Mouse (Mus musculus): ENCODE measurements at regions not wholly inside any gene's neighbourhood (a gene's known extent, or its start where the extent isn't known, plus 50 kb on each side); places are given as distances from the start of the nearest gene placed in this dataset.
"Not testable (repeated sequence)": the region's sequence is repeated elsewhere in the genome, so short reads cannot be mapped to it uniquely, and the experiment has no call there.

DNA sequence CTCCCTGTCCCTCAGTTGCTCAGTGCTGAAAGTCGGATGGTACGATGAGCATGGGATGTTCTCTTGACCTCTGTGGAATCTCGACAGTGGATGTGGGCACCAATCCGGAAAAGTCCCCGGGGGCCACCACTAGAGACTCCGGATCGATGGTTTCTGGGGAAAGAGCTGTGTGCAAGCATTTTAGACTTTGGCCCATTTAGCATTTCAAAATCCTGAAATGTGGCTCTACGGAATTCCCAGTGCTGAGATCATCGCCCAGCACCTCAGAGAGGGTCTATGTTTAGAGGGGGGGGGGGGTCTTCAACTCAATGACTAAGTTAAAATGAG, 68.6 kb downstream of the Tomm20 start:
- no peak for DNase-seq (ENCODE audit: low read depth, low spot score)

DNA sequence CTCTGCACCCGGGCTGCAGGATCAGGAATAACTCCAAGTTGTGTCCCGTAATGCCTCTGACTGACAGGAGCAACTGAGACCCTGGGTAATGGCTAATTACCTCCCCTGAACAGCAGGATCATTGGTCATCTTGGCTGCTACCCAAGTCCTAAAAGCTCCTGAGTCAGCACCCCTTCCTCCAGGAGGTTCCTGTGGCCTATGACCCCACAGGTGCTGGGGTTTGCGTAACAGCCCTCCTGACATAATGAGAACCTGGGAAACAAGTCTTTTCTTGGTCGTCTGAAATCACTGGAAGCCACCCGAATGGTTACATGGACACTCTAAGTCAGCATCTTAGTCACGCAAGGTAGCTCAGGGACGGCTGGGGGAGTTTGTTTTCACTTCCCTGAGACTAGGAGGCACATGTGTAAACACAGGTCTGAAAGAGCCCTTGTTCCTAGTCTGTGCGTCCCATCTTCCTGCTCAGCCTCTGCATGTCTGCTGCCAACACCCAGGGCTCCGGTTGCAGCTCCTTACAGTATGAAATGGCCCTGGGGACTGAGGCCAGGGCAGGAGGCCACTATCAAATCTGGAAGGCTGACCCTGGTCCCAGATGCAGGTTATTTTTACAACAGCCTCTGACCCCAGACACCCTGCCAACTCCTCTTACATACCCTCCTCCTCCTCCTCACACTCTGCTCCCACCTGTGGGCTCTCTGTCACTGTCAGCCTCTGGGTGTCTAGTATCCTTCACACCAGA, 69.2 kb downstream of the Tomm20 start:
- DNase-seq (ENCODE audit: low read depth, low spot score) = peak; percentile 82

DNA sequence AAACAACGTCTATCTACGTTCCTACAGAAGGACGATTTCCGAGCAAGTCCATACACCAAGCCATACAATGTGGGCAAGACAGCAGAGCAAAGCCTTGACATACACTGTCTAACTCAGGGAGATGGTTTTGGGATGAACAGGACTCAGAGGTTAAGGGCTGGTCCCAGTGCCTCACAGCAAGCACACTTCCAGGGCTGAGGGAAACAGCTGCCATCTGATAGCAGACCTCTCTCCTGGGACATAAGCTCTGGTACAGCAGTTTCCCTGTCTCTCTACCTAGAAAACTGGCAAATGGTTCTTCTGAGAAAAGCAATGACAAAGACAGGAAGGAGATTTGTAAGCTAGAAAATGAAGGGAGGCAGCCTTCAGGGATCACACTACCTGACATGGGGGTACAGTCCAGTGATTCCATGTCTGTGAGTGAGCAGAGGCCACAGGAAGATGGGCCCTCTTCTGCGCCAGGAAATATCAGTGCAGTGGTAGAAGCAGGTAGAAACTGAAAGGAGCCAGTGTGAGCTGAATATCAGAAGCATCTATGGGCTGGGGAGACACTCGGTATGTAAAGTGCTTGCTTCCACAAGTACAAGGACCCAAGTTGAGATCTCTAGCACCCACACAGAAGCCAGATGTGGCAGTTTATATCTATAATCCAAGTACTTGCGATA, 70.0 kb downstream of the Tomm20 start:
- peak; percentile 66 for DNase-seq (ENCODE audit: low read depth, low spot score)

DNA sequence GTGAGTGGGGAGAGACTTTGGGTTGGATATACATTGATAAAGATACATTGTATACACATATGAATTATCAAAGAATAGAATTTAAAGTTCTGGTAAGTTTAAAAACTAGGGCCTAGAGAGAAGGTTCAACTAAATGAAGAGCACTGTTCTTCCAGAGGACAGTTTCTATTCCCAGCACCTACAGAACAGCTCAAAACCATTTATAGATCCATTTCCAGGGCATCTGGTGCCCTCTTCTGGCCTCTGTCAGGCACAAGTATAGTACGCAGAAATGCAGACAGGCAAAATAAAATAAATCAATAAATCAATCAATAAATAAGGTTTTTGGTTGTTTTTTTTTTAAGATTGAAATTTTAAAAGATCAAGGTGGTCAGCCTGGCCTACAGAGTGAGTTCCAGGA, 70.8 kb downstream of the Tomm20 start:
- peak; percentile 62 for DNase-seq (ENCODE audit: low read depth, low spot score)

DNA sequence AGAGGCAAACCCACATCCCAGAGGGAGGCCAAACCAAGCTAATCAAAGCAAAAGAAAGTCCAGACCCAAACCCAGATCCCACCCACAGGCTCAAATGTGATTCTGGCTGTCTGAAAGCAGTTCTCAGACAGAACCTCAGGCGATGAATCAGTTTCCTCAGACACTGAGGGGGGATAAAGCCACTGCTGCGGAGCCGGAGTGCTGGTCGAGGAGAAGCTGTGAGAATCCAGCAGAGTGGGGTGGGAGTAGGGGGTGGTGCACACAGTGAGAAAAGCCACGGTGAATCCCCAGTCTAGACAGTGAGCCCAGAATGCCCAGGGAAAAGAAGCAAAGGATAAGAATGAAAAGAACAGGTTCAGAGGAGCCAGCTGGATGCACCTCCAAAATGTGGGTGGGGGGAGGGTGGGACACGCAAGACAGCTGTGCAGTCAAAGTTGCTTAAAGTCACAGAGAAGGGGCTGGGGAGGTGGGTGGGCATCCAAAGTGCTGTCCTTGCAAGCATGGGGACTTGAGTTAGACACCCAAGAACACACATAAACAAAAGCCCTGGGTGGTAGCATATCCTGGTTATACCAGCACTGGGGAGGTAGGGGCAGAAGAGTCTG, 71.4 kb downstream of the Tomm20 start:
- no peak for DNase-seq (ENCODE audit: low read depth, low spot score)

DNA sequence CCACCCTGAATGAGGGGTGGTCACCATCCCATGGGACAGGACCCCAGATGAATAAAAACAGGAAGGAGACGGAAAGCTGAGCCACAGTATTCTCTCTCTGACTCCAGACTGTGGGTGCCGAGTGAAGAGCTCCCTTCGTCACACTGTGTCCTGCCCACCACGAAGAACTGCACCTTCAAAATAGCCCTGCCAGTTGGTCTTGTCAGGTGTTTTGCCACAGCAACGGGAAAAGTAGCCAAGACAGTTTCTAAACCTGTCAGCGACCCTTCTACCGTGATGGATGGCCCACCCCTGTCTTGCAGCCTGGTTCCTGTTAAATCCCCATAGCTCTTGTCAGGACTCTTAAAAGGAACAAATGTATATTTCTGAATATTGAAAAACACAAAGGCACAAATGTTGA, 72.3 kb downstream of the Tomm20 start:
- DNase-seq (ENCODE audit: low read depth, low spot score) = no peak

DNA sequence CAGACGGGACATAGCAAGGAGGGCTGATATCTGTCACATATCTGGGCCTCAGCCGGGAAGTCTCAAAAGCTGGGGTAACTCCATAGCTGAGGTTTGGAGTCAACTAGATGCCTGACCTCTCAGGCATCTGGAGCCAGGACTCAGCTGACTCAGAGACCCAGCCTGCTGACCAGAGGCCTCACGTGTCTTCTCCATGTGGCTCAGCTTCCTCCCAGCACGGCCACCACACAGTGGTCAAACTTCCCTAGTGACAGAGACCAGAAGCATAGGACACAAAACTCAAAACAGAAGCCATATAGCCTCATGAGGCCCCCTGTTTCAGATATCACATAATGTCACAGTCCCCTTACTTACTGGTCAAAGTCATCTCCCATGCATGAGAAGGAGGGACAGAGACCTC, 73.1 kb downstream of the Tomm20 start:
- no peak for DNase-seq (ENCODE audit: low read depth, low spot score)

DNA sequence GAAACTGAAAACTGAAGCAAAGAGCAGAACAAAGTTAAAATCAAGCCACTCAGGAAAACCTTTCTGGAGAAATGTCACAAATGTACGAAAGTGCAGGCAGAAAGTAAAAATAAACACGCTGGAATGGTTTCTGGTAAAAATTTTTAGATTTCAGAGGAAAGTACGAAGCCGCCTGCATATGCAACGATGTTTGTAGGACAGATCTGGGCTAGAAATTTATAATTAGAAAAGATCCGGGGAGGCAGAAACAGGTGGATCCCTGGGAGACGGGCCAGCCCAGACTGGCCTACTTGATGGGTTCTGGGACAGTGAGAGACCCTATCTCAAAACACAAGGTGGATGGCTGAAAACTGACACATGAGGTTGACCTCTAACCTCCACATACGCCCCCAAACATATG, 73.5 kb downstream of the Tomm20 start:
- no peak for DNase-seq (ENCODE audit: low read depth, low spot score)

DNA sequence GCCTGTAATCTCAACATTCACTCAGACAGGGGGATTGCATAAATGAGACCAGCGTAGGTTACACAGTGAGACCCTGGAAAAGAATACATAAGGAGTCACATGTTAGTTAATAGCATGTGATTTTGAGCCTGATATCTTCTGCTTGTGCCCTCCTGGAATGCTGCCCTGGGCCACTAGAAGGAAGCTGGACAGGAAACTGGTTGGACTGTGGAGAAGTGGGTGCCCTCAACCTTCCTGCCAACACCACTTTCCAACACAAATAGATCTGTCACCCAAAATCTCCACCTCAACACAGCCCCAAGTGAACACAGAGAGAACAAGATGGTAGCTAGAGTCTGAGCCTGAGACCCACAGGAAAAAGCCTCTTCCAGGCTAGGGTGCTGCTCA, 76.2 kb downstream of the Tomm20 start:
- no peak for DNase-seq (ENCODE audit: low read depth, low spot score)

DNA sequence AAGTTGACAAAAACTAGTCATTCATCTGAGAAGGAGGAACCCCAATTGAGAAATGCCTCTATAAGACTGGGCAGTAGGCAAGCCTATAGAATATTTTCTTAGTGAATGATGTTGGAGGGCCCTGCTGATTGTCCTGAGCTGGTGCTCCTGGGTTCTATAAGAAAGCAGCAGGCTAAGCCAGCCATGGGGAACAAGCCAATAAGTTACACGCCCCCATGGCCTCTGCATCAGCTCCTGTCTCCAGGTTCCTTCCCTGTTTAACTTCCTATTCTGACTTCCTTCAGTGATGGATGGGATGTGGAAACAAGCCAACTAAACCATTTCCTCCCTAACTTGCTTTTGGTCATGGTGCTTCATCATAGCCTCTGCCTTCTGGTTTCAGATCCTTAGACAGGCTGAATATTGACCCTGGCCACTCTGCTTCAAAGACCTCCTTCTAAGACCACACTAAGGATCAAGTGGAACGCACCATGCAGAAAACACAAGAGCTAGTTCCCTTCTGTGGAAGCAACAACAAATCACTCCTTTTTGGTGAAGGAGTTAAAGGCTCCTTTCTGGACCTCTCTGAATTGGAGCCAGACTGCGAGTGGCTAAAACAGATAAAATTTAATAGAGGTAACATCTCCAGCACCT, 76.7 kb downstream of the Tomm20 start:
- DNase-seq (ENCODE audit: low read depth, low spot score) = no peak

DNA sequence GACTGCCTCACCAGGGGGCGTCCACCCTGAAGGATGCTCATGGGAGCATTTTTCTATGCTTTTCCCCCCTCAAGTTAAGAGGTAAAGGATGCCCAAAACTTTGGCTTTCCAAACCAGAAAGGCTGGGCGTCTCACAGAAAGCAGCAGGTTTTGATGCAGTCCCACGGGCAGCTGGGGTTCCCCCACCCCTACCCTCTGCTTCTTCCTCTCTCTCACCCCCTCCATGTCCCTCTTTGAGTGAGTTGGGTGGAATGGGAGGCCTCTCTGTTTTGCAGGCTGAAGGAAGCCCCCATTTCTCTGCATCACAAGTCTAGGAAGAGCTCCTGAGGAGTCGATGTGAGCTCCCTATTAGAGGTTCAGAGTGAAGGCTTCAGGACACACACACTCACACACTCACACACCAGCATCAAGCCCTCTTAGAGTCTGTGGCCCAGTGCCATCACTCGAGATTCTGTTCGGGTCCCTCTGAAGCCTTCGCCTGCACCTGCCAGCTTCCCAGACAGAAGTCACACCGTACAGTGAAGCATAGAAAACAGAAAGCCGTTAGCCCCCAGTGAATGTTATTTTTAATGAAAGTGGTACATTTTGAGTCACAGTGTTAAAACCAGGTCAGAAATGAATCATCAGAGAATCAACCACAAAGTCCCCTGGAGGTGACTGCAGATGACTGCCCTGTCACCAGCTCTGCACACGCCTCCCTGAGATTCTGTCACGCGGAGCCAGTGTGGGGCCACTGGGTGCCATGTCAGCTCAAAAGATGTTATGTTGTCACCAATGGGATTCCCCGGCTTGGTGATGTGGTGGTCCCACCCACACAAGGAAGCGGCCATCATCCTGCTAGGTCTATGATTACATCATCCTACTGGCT, 78.3 kb downstream of the Tomm20 start:
- DNase-seq (ENCODE audit: low read depth, low spot score) = peak; percentile 89

DNA sequence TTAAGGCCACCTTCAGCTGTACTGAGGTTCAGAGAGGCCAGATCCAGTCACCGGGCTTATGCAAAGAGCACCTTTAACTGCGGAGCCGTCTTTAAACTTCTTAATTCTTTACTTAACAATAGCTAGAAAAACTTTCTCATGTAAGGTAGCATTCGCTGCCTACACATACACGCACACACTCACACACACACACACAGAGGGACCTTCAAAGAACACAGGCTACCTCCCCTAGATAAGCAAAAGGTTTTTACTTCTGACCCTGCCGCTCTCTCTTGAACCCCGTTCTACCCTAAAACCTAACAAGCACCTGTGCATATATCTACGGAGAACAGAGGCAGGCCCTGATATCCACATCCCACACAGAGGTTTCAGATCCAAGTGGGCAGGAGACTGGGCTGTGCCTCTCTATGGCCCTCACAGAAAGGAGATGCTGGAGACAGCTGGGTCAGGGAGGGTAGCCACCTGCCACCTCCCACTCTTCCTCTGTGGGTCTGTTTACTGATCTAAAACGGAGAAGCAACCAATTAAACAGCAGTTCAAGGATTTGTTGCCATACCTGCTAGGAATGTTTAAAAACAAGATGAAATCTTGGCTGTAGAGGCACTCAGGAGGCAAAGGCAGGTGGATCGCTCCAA, 81.2 kb downstream of the Tomm20 start:
- DNase-seq (ENCODE audit: low read depth, low spot score) = no peak

DNA sequence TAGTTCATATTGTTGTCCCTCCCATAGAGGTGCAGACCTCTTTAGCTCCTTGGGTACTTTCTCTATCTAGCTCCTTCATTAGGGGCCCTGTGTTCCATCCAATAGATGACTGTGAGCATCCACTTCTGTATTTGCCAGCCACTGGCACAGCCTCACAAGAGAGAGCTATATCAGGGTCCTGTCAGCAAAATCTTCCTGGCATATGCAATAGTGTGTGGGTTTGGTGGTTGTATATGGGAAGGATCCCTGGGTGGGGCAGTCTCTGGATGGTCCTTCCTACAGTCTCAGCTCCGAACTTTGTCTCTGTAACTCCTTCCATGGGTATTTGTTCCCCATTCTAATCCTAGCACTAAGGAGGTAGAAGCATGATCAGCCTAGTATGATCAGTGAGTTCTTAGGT, 82.0 kb downstream of the Tomm20 start:
- not testable (repeated sequence) for DNase-seq (ENCODE audit: low read depth, low spot score)

DNA sequence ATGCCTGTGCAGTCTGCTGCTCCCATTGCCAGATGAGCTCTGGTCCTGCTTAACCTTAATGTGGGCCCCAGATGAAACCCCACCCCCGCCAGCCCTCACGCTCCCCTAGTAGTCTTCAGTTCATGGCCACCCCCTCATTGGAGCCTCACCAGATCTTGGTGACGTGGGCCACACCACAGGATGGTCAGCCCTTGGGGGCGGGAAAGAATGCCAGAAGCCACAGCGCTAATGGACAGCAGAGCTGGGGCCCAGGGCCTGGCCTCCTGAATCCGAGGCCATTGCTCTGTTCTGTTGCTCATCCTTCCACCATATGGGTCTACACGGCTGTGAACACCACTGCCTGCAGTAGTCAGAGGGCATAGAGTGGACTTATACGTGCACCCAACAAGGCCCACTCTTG, 83.9 kb downstream of the Tomm20 start:
- no peak for DNase-seq (ENCODE audit: low read depth, low spot score)

DNA sequence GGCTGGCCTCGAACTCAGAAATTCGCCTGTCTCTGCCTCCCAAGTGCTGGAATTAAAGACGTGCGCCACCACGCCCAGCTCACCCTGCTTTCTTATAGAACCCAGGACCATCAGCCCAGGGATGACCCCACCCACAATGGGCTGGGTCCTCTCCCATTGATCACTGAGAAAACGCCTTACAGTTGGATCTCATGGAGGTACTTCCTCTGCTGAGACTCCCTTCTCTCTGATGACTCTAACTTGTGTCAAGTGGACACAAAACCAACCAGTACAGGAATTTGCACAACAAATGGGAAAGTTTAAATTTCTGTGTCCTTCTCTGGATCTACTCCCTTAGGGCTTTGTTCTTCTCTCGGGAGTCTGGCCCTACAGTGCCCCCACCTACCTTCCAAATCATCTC, 85.0 kb downstream of the Tomm20 start:
- no peak for DNase-seq (ENCODE audit: low read depth, low spot score)

DNA sequence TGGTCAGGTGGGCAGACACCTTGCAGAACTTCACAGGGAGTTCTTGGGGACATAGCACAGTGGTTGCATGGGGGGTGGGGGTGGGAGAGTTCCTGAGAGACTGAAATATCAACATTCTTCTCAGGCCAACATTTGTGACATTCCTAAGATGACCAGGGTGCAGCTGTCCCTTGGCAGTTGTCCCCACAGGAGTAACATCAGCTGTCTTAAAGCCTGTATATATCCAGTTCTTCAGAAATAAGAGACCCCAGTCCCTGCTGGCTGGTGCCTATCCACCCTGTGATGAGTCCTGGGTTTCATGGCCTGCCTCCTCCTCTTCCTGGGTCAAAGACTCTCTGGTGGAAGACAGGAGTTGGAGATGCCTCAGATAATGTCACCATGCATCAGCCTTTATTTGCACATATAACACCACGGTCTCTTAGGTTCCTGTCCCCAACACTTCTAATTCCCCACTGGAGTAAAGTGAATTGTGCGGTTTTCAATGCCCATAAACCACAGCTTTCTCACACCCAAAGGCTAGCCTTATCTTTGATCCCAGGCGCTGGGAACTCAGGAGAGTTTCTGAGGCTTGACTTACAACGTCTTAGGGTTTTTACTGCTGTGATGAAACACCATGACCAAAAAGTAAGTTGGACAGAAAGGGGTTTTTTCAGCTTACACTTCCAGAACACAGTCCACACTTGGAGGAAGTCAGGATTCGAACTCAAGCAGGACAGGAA, 85.8 kb downstream of the Tomm20 start:
- no peak for DNase-seq (ENCODE audit: low read depth, low spot score)

DNA sequence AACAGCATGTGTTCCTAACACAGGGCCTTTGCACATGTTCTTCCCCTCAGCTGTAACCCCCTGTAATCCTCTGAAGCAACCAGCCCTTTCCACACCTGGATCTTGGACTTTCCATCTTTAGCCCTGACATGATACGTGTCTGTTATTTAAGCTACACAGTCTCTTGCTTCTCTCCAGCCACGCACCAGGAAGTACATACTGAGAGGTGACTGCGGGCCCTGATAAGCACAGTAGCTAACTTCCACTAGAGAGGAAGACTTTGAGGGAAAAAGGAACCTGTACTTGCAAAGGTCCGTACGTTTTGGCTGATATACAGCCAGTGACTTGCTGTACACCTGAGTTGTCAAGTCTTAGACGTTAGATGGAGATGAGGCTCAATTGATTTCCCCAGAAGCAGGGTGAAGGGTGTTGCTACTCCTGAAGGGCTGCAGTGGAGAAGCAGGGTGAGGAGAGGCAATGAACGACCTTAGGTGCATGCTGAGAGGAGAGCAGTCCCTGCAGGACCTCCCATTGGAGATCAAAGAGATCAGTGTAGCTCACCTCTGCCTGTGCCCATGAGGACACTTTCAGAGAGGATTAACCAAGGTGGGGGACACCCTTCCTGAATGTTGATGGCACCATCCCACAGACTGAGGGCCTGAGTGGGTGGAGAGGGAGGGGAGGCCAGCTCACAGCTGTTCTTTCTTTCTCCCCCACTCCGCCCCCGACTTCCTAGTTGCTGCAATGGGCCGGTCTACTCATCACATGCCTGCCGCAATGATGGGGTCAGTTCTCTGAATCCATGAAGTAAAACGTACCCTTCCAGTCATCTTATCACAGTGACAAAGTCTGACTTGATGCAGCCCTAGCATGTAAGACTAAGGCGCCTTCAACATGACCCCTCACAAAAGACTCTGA, 88.1 kb downstream of the Tomm20 start:
- DNase-seq (ENCODE audit: low read depth, low spot score) = peak; percentile 36

DNA sequence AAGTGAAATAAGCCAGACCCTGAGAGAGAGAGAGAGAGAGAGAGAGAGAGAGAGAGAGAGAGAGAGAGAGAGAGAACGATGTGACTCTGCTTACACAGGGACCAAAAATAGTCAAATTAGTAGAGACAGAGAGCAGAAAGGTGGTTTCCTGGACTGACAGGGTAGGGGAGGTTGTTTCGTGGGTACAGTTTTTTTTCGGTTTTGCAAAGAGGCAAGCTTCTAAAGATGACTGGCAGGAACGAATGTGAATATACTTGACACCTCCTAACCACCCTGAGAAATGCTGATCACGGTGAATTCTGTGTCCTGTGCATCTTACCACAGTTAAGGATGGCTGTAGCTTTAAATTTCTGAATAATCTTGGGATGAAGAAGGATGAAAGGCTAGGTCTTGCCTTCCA, 89.7 kb downstream of the Tomm20 start:
- DNase-seq (ENCODE audit: low read depth, low spot score) = peak; percentile 89

DNA sequence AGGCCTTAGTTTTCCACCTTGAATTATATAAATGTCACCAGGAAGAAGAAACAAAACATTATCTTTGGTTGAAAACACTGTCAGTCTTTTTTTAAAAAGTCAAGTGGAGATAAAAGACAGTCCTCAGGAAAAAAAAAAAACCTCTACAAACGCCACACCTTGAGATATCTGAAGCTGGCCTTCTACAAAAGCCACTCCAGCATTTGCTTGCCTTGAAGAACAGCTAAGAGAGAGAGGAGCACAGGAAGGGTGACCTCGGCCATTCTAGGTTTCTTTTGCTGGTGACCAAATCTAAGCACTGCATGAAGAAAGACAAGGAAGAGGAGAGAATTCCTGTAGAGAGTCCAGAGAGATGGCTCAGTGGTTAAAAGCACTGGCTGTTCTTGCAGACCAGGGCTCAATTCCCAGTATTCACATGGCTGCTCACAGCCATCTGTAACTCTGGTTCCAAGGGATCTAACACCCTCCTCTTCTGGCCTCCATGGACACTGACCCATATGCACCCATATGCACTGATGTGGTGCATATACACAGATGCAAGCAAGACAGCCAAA, 90.5 kb downstream of the Tomm20 start:
- peak; percentile 65 for DNase-seq (ENCODE audit: low read depth, low spot score)
